Mouse (Mus musculus): Measurements from ENCODE around the gene Cdkn2a. TPM values are rescaled to one million over a fixed set of nuclear protein-coding genes. Genes with fewer than 3 reads are reported as not detected.

The Cdkn2a gene
- polyA plus RNA-seq, 1 experiment from 2014 or later = not detected

GRCm38 (mm10) chr4:89282036-89282566 lies 12.4 kb downstream of the Cdkn2a start:
- Histone ChIP-seq H3K27me3 (ENCODE audit: control insufficient read depth, insufficient read depth, low read length) (peaks cover 91% of the 10 kb centered on the region), H3K27ac (no peak overlapping the region), H3K9me3 (ENCODE audit: control insufficient read depth, low read length) (no peaks in the 10 kb centered on the region), H3K4me3 (replicated peaks; ENCODE audit: low read length) (no peak overlapping the region), H3K36me3 (replicated peaks; ENCODE audit: control insufficient read depth, insufficient read depth) (no peaks in the 10 kb centered on the region), H3K9ac (no peak overlapping the region), H3K4me2 (replicated peaks) (no peak overlapping the region), H3K4me1 (replicated peaks; ENCODE audit: control insufficient read depth, insufficient read depth, low read length) (no peaks in the 10 kb centered on the region)
- under 1% methylated on average over 25 of the region's 25 CpGs for WGBS
- DNase-seq (ENCODE audit: low spot score) (no peak), ATAC-seq (ENCODE audit: low FRiP score) (0 out of 2 replicates have a peak, but pooled peaks have one; percentile 31)

GRCm38 (mm10) chr4:89281236-89281635 lies 13.2 kb downstream of the Cdkn2a start:
- DNase-seq (ENCODE audit: low spot score) (no peak), ATAC-seq (ENCODE audit: low FRiP score) (no peak)
- Histone ChIP-seq H3K4me2 (replicated peaks) (no peak overlapping the region), H3K4me3 (replicated peaks; ENCODE audit: low read length) (no peak overlapping the region), H3K27me3 (ENCODE audit: control insufficient read depth, insufficient read depth, low read length) (peaks cover 94% of the 10 kb centered on the region), H3K36me3 (replicated peaks; ENCODE audit: control insufficient read depth, insufficient read depth) (no peaks in the 10 kb centered on the region), H3K9ac (no peak overlapping the region), H3K9me3 (ENCODE audit: control insufficient read depth, low read length) (no peaks in the 10 kb centered on the region), H3K4me1 (replicated peaks; ENCODE audit: control insufficient read depth, insufficient read depth, low read length) (no peaks in the 10 kb centered on the region), H3K27ac (no peak overlapping the region)
- 2% methylated on average over 7 of the region's 7 CpGs for WGBS

GRCm38 (mm10) chr4:89279641-89280040 lies 14.8 kb downstream of the Cdkn2a start:
- Histone ChIP-seq H3K4me1 (replicated peaks; ENCODE audit: control insufficient read depth, insufficient read depth, low read length) (no peaks in the 10 kb centered on the region), H3K4me2 (replicated peaks) (no peak overlapping the region), H3K36me3 (replicated peaks; ENCODE audit: control insufficient read depth, insufficient read depth) (no peaks in the 10 kb centered on the region), H3K27ac (no peak overlapping the region), H3K27me3 (ENCODE audit: control insufficient read depth, insufficient read depth, low read length) (peaks cover 98% of the 10 kb centered on the region), H3K9ac (no peak overlapping the region), H3K9me3 (ENCODE audit: control insufficient read depth, low read length) (no peaks in the 10 kb centered on the region), H3K4me3 (replicated peaks; ENCODE audit: low read length) (no peak overlapping the region)
- DNase-seq (ENCODE audit: low spot score) = no peak
- ATAC-seq (ENCODE audit: low FRiP score) = no peak
- WGBS = 2% methylated on average over 2 of the region's 2 CpGs

GRCm38 (mm10) chr4:89277381-89277940 lies 17.0 kb downstream of the Cdkn2a start:
- no peak for ATAC-seq (ENCODE audit: low FRiP score)
- 2% methylated on average over 5 of the region's 5 CpGs for WGBS
- no peak for DNase-seq (ENCODE audit: low spot score)
- Histone ChIP-seq H3K9me3 (ENCODE audit: control insufficient read depth, low read length) (no peaks in the 10 kb centered on the region), H3K4me1 (replicated peaks; ENCODE audit: control insufficient read depth, insufficient read depth, low read length) (no peaks in the 10 kb centered on the region), H3K4me2 (replicated peaks) (no peak overlapping the region), H3K36me3 (replicated peaks; ENCODE audit: control insufficient read depth, insufficient read depth) (no peaks in the 10 kb centered on the region), H3K9ac (no peak overlapping the region), H3K4me3 (replicated peaks; ENCODE audit: low read length) (no peak overlapping the region), H3K27ac (no peak overlapping the region), H3K27me3 (ENCODE audit: control insufficient read depth, insufficient read depth, low read length) (peaks cover 99% of the 10 kb centered on the region)

GRCm38 (mm10) chr4:89276669-89277219 lies 17.7 kb downstream of the Cdkn2a start:
- Histone ChIP-seq H3K27ac (no peak overlapping the region), H3K27me3 (ENCODE audit: control insufficient read depth, insufficient read depth, low read length) (peaks cover 99% of the 10 kb centered on the region), H3K4me1 (replicated peaks; ENCODE audit: control insufficient read depth, insufficient read depth, low read length) (no peaks in the 10 kb centered on the region), H3K4me3 (replicated peaks; ENCODE audit: low read length) (no peak overlapping the region), H3K9ac (no peak overlapping the region), H3K36me3 (replicated peaks; ENCODE audit: control insufficient read depth, insufficient read depth) (no peaks in the 10 kb centered on the region), H3K9me3 (ENCODE audit: control insufficient read depth, low read length) (no peaks in the 10 kb centered on the region), H3K4me2 (replicated peaks) (no peak overlapping the region)
- DNase-seq (ENCODE audit: low spot score) = no peak
- under 1% methylated on average over 37 of the region's 37 CpGs for WGBS
- ATAC-seq (ENCODE audit: low FRiP score) = no peak

GRCm38 (mm10) chr4:89275811-89276584 lies 18.5 kb downstream of the Cdkn2a start:
- 2% methylated on average over 25 of the region's 25 CpGs for WGBS
- no peak overlapping the region for H3K4me2 ChIP-seq (replicated peaks)
- DNase-seq (ENCODE audit: low spot score) (no peak), ATAC-seq (ENCODE audit: low FRiP score) (no peak)
- H3K4me1 ChIP-seq (replicated peaks; ENCODE audit: control insufficient read depth, insufficient read depth, low read length) = no peaks in the 10 kb centered on the region
- peaks cover 98% of the 10 kb centered on the region for H3K27me3 ChIP-seq (ENCODE audit: control insufficient read depth, insufficient read depth, low read length)
- no peak overlapping the region for H3K9ac ChIP-seq
- no peaks in the 10 kb centered on the region for H3K36me3 ChIP-seq (replicated peaks; ENCODE audit: control insufficient read depth, insufficient read depth)
- no peak overlapping the region for H3K27ac ChIP-seq
- H3K9me3 ChIP-seq (ENCODE audit: control insufficient read depth, low read length) = no peaks in the 10 kb centered on the region
- H3K4me3 ChIP-seq (replicated peaks; ENCODE audit: low read length) = no peak overlapping the region

GRCm38 (mm10) chr4:89274829-89275548 lies 19.5 kb downstream of the Cdkn2a start:
- DNase-seq (ENCODE audit: low spot score) (no peak), ATAC-seq (ENCODE audit: low FRiP score) (no peak)
- Histone ChIP-seq H3K9ac (no peak overlapping the region), H3K4me2 (replicated peaks) (no peak overlapping the region), H3K36me3 (replicated peaks; ENCODE audit: control insufficient read depth, insufficient read depth) (no peaks in the 10 kb centered on the region), H3K4me1 (replicated peaks; ENCODE audit: control insufficient read depth, insufficient read depth, low read length) (no peaks in the 10 kb centered on the region), H3K4me3 (replicated peaks; ENCODE audit: low read length) (no peak overlapping the region), H3K27me3 (ENCODE audit: control insufficient read depth, insufficient read depth, low read length) (peaks cover 98% of the 10 kb centered on the region), H3K9me3 (ENCODE audit: control insufficient read depth, low read length) (no peaks in the 10 kb centered on the region), H3K27ac (no peak overlapping the region)
- 1% methylated on average over 24 of the region's 24 CpGs for WGBS

GRCm38 (mm10) chr4:89274006-89274405 lies 20.4 kb downstream of the Cdkn2a start:
- Histone ChIP-seq H3K4me1 (replicated peaks; ENCODE audit: control insufficient read depth, insufficient read depth, low read length) (no peaks in the 10 kb centered on the region), H3K9me3 (ENCODE audit: control insufficient read depth, low read length) (no peaks in the 10 kb centered on the region), H3K27ac (no peak overlapping the region), H3K4me3 (replicated peaks; ENCODE audit: low read length) (no peak overlapping the region), H3K4me2 (replicated peaks) (no peak overlapping the region), H3K9ac (no peak overlapping the region), H3K36me3 (replicated peaks; ENCODE audit: control insufficient read depth, insufficient read depth) (no peaks in the 10 kb centered on the region), H3K27me3 (ENCODE audit: control insufficient read depth, insufficient read depth, low read length) (peaks cover 98% of the 10 kb centered on the region)
- ATAC-seq (ENCODE audit: low FRiP score) (no peak), DNase-seq (ENCODE audit: low spot score) (no peak)
- 1% methylated on average over 14 of the region's 14 CpGs for WGBS

GRCm38 (mm10) chr4:89273585-89273984 lies 20.9 kb downstream of the Cdkn2a start:
- no peak for ATAC-seq (ENCODE audit: low FRiP score)
- Histone ChIP-seq H3K9ac (no peak overlapping the region), H3K4me1 (replicated peaks; ENCODE audit: control insufficient read depth, insufficient read depth, low read length) (no peaks in the 10 kb centered on the region), H3K27me3 (ENCODE audit: control insufficient read depth, insufficient read depth, low read length) (peaks cover 98% of the 10 kb centered on the region), H3K4me2 (replicated peaks) (no peak overlapping the region), H3K36me3 (replicated peaks; ENCODE audit: control insufficient read depth, insufficient read depth) (no peaks in the 10 kb centered on the region), H3K27ac (no peak overlapping the region), H3K4me3 (replicated peaks; ENCODE audit: low read length) (no peak overlapping the region), H3K9me3 (ENCODE audit: control insufficient read depth, low read length) (no peaks in the 10 kb centered on the region)
- DNase-seq (ENCODE audit: low spot score) = peak; percentile 28
- under 1% methylated on average over 9 of the region's 9 CpGs for WGBS

Data from hindbrain, embryonic 14.5 days (tissue).